Mouse (Mus musculus): ENCODE data around the gene Slc5a1.

Slc5a1 gene

GRCm38 (mm10) chr5:33193567-33193966 lies 89.5 kb downstream of the Slc5a1 start:
- no peak for DNase-seq (ENCODE audit: inconsistent ontology term)

- no peak for DNase-seq (ENCODE audit: inconsistent ontology term)
Observed at GRCm38 (mm10) chr5:33195246-33195852, 91.3 kb downstream of the Slc5a1 start.

GRCm38 (mm10) chr5:33200071-33200470 lies 96.1 kb downstream of the Slc5a1 start:
- DNase-seq (ENCODE audit: inconsistent ontology term) = no peak

GRCm38 (mm10) chr5:33201697-33202096 lies 97.7 kb downstream of the Slc5a1 start:
- no peak for DNase-seq (ENCODE audit: inconsistent ontology term)

- no peak for DNase-seq (ENCODE audit: inconsistent ontology term)
Observed at GRCm38 (mm10) chr5:33202516-33203170, 98.6 kb downstream of the Slc5a1 start.

GRCm38 (mm10) chr5:33203171-33203565 lies 99.1 kb downstream of the Slc5a1 start:
- DNase-seq (ENCODE audit: inconsistent ontology term) = no peak

- DNase-seq (ENCODE audit: inconsistent ontology term) = peak; percentile 81
Observed at GRCm38 (mm10) chr5:33203691-33204242, 99.7 kb downstream of the Slc5a1 start.

GRCm38 (mm10) chr5:33204284-33204683 lies 100.3 kb downstream of the Slc5a1 start:
- DNase-seq (ENCODE audit: inconsistent ontology term) = no peak

- DNase-seq (ENCODE audit: inconsistent ontology term) = no peak
Observed at GRCm38 (mm10) chr5:33206328-33206727, 102.3 kb downstream of the Slc5a1 start.

GRCm38 (mm10) chr5:33207136-33207535 lies 103.1 kb downstream of the Slc5a1 start:
- no peak for DNase-seq (ENCODE audit: inconsistent ontology term)

- DNase-seq (ENCODE audit: inconsistent ontology term) = peak; percentile 71
Observed at GRCm38 (mm10) chr5:33208533-33209245, 104.7 kb downstream of the Slc5a1 start.

- DNase-seq (ENCODE audit: inconsistent ontology term) = no peak
Observed at GRCm38 (mm10) chr5:33210515-33210914, 106.5 kb downstream of the Slc5a1 start.

GRCm38 (mm10) chr5:33211254-33211653 lies 107.2 kb downstream of the Slc5a1 start:
- DNase-seq (ENCODE audit: inconsistent ontology term) = no peak
